Mouse (Mus musculus) G1E (cell line): ENCODE results near the gene Pitpna. TPM values are rescaled to one million over a fixed set of nuclear protein-coding genes. Genes with fewer than 3 reads are reported as not detected.
"Not testable (repeated sequence)": the region's sequence is repeated elsewhere in the genome, so short reads cannot be mapped to it uniquely, and the experiment has no call there.

Experiments
- ATAC-seq: 2 replicates; pipeline ENCODE4 v1.8.0; 2016; ENCODE audit warnings: mild to moderate bottlenecking; ENCODE audit not compliant: insufficient number of reproducible peaks, poor library complexity, low FRiP score, severe bottlenecking; ENCODE audit errors: extremely low read depth
- DNase-seq: peaks from one replicate; pipeline ENCODE4 v3.0.0; 2012; ENCODE audit warnings: low spot score
- H3K27me3 ChIP-seq: 2 replicates; pipeline ENCODE4 v1.6.1; 2012; ENCODE audit warnings: mild to moderate bottlenecking, low read length, inconsistent platforms; ENCODE audit not compliant: insufficient read depth
- H3K36me3 ChIP-seq: replicated peaks from 2 replicates; pipeline ENCODE3; 2012; ENCODE audit warnings: mild to moderate bottlenecking, inconsistent platforms
- H3K4me1 ChIP-seq: 2 replicates; pipeline ENCODE4 v1.6.1; 2012; ENCODE audit warnings: low read depth, low read length, inconsistent platforms, mixed read lengths; ENCODE audit not compliant: insufficient read depth
- H3K4me3 ChIP-seq: 2 replicates; pipeline ENCODE4 v1.5.1; 2012; ENCODE audit warnings: low read depth, mild to moderate bottlenecking, inconsistent platforms, low read length, moderate library complexity, mixed read lengths
- H3K9me3 ChIP-seq: replicated peaks from 2 replicates; pipeline ENCODE4 v1.6.1; 2012; ENCODE audit warnings: inconsistent platforms
- CTCF ChIP-seq: IDR thresholded peaks from 2 replicates; pipeline ENCODE4 v1.5.1; 2012; ENCODE audit warnings: low read depth, low read length, inconsistent platforms, mixed read lengths
- GATA1 ChIP-seq: IDR thresholded peaks from 2 replicates; pipeline ENCODE4 v1.6.1; 2012; ENCODE audit warnings: borderline replicate concordance, low read length, inconsistent platforms, mixed read lengths
- GATA2 ChIP-seq: IDR thresholded peaks from 2 replicates; pipeline ENCODE4 v1.6.1; 2012; ENCODE audit warnings: low read depth, low read length, inconsistent platforms, borderline replicate concordance
- POLR2AphosphoS5 ChIP-seq: IDR thresholded peaks from 2 replicates; pipeline ENCODE4 v1.6.1; 2012; ENCODE audit warnings: low read depth, low read length, inconsistent platforms; ENCODE audit not compliant: insufficient replicate concordance
- TAL1 ChIP-seq: conservative IDR thresholded peaks from 2 replicates; pipeline ENCODE4 v1.6.1; 2012; ENCODE audit warnings: low read depth, low read length, inconsistent platforms, mixed read lengths
- polyA plus RNA-seq: library from polyadenylated mRNA; stranded (reverse); fragments of >175 nt; gene quantifications from 2 replicates; pipeline ENCODE4 v1.2.3, GENCODE M21; 2012
- total RNA-seq, 2 experiments: library from RNA; stranded (forward) in 1 of 2; stranded (reverse) in 1 of 2; fragments of 200-1000 nt in 1 of 2; fragments of >200 nt in 1 of 2; fragmentation: Nextera tagmentation in 1 of 2; gene quantifications; 2 replicates each; pipeline ENCODE4 v1.2.3; 2014 to 2017

Pitpna gene
- total and polyA plus RNA-seq, 3 experiments: 24.5 to 97.5 (median 43.2) TPM

GRCm38 (mm10) chr11:75546057-75546456 is 41.8 kb upstream of the Pitpna start:
- ATAC-seq (no peak), DNase-seq (no peak)
- Histone ChIP-seq H3K27me3 (no peaks in the 10 kb centered on the region), H3K9me3 (no peaks in the 10 kb centered on the region), H3K4me3 (no peak overlapping the region), H3K4me1 (peaks cover 36% of the 10 kb centered on the region), H3K36me3 (peaks cover 77% of the 10 kb centered on the region)
- TF ChIP-seq POLR2AphosphoS5: no peak
- TF ChIP-seq CTCF: no peak
- TF ChIP-seq TAL1: 0 out of 2 replicates have a peak, but pooled peaks have one; percentile 8
- no peak for TF ChIP-seq GATA1

GRCm38 (mm10) chr11:75549658-75550111 is 38.2 kb upstream of the Pitpna start:
- no peaks in the 10 kb centered on the region for H3K9me3 ChIP-seq
- peaks cover 2% of the 10 kb centered on the region; the same call in 1 of the 2 replicates for H3K27me3 ChIP-seq
- TF ChIP-seq TAL1 (no peak), POLR2AphosphoS5 (no peak), GATA1 (no peak), GATA2 (no peak), CTCF (no peak)
- H3K4me1 ChIP-seq: peaks cover 30% of the 10 kb centered on the region
- DNase-seq (no peak), ATAC-seq (no peak)
- H3K36me3 ChIP-seq: peaks cover 70% of the 10 kb centered on the region
- no peak overlapping the region for H3K4me3 ChIP-seq

DNA sequence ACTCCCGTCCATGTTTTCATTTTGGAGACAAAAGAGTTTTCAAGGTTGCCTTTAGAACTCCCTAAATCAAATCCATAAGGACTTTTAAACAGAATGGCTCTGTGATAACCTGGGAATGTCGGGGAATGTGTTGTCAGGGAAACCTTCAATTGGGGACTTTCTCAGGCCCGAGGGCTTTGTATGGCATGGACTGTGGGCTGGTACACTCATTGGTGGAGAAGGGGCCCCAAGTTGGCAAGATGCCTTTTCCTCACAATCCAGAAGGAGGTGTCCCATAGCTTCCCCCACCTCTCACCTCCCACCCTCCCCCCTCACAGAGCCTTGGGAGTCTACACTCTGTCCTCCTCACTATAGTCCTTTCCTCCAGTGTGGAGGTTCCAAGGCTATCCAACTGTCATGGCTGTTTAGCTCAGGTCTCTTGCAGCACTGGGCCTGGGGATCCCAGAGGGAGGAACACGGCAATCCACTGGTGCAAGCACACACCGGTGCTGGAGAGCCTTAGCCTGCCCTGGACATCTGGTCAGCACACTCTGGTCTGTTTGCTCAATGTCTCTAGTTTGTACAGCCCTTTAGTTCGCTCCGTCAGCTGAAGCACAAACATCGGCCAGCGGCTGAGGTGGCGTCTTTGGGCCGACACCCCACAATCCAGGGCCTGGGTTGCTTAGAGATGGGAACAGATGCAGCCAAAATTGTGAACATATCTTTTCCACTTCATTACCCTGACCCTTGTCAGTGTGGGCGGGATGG is 37.5 kb upstream of the Pitpna start:
- Histone ChIP-seq H3K4me3 (no peak overlapping the region), H3K36me3 (peaks cover 64% of the 10 kb centered on the region), H3K9me3 (no peaks in the 10 kb centered on the region), H3K27me3 (peaks cover 2% of the 10 kb centered on the region; the same call in 1 of the 2 replicates), H3K4me1 (peaks cover 23% of the 10 kb centered on the region)
- ATAC-seq (no peak), DNase-seq (no peak)
- TF ChIP-seq GATA2 (no peak), POLR2AphosphoS5 (no peak), CTCF (no peak), TAL1 (no peak), GATA1 (no peak)

GRCm38 (mm10) chr11:75551321-75551720 is 36.6 kb upstream of the Pitpna start:
- Histone ChIP-seq H3K27me3 (peaks cover 2% of the 10 kb centered on the region; the same call in 1 of the 2 replicates), H3K4me3 (no peak overlapping the region), H3K9me3 (no peaks in the 10 kb centered on the region), H3K4me1 (peaks cover 13% of the 10 kb centered on the region), H3K36me3 (peaks cover 54% of the 10 kb centered on the region)
- DNase-seq (no peak), ATAC-seq (no peak)
- TF ChIP-seq POLR2AphosphoS5: no peak
- TF ChIP-seq GATA1: no peak
- no peak for TF ChIP-seq CTCF
- TF ChIP-seq TAL1: no peak
- no peak for TF ChIP-seq GATA2

DNA sequence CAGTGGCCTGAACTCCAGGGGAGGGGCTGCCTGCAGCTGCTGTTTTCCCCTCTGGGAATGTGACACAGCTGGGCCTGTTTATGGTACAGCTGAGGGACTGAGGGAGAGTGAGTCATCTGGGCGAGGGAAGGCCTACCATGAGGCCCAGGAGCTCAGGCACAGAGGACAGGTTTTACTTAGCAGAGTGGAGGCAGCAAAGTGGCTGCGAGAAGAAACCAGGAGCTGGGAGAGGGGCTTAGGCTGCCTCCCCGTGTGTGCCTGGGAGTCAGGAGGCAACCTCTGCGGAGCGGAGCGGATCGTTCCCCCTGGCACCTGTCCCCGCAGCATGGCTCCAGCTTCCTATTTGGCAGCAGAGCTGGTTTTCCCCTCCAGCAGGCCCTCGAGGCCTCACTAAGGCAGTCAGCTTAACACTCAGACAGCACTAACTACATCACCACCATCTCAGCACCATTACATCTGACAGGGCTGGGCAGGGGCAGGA is 35.9 kb upstream of the Pitpna start:
- Histone ChIP-seq H3K27me3 (peaks cover 2% of the 10 kb centered on the region; the same call in 1 of the 2 replicates), H3K36me3 (peaks cover 51% of the 10 kb centered on the region), H3K4me1 (peaks cover 11% of the 10 kb centered on the region), H3K4me3 (no peak overlapping the region), H3K9me3 (no peaks in the 10 kb centered on the region)
- ATAC-seq: no peak
- no peak for TF ChIP-seq GATA2
- no peak for TF ChIP-seq POLR2AphosphoS5
- no peak for TF ChIP-seq TAL1
- TF ChIP-seq CTCF: no peak
- TF ChIP-seq GATA1: no peak
- DNase-seq: no peak

DNA sequence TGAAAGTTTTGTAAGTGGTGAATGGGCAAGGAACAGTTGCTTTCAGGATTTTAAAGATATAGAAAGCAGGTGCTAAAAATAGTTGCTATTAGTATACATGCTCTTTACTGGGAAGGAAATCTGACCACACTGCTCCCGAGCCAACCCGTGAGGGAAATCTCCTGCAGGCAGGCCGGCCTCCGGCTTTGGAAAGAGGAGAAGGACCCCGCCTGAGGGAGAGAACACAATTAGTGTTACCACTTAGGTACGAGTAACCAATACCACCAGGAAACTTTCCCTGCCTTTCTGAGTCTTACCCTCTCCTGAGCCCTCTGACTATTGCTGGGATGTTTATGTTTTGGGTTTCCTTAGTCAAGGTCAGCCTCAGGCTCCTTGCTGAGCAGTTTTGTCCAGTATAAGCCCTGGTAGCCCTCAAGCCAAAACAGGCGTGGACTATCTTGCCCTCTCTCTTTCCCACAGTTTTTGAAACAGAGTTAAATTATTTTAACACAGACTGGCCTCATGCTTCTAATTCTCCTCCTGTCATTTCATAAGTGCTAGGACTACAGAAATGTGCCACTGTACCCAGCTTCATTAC is 34.9 kb upstream of the Pitpna start:
- Histone ChIP-seq H3K4me1 (peaks cover 11% of the 10 kb centered on the region), H3K4me3 (no peak overlapping the region), H3K27me3 (peaks cover 2% of the 10 kb centered on the region; the same call in 1 of the 2 replicates), H3K36me3 (peaks cover 50% of the 10 kb centered on the region), H3K9me3 (0 out of 2 replicates have a peak, but pooled peaks cover 2% of the 10 kb centered on the region)
- ATAC-seq: no peak
- TF ChIP-seq CTCF (no peak), GATA2 (no peak)
- no peak for DNase-seq

DNA sequence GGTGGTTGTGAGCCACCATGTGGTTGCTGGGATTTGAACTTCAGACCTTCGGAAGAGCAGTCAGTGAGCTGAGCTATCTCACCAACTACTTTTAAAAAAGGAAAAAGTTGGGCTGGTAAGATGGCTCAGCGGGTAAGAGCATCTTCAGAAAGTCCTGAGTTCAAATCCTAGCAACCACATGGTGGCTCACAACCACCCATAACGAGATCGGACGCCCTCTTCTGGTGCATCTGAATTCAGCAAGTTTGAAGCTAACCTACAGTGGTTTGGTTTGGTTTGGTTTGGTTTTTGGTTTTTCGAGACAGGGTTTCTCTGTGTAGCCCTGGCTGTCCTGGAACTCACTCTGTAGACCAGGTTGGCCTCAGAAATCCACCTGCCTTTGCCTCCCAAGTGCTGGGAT is 31.9 kb upstream of the Pitpna start:
- H3K36me3 ChIP-seq: peaks cover 46% of the 10 kb centered on the region

More for the DNA sequence above, 31.9 kb upstream of the Pitpna start:
- not testable (repeated sequence) for DNase-seq, ATAC-seq, H3K27me3 ChIP-seq, H3K9me3 ChIP-seq, H3K4me3 ChIP-seq, H3K4me1 ChIP-seq
